In genomic region chr11:100564297-100564696, GRCm38 (mm10) we compare ENCODE assay signal across 15 mouse cellular contexts. TPM values are rescaled to one million over a fixed set of nuclear protein-coding genes. Genes with fewer than 3 reads are reported as not detected.
DNase-seq lines count a peak whose midpoint lies in the region; ATAC-seq lines count a peak whose summit lies in the region.
"Had no signal": no experiment of that assay in that cellular context is flagged by ENCODE, and none has a peak within 500 bp of the region (broad histone marks: within the 10 kb centered on the region; RNA-seq: fewer than 3 reads in every experiment).

No protein-coding gene starts in this region.

- WGBS in forebrain, embryonic 14.5 days: 68% methylated on average over 15 of the region's 15 CpGs
- WGBS in forebrain, embryonic 11.5 days: 84% methylated on average over 15 of the region's 15 CpGs
- 69% methylated on average over 15 of the region's 15 CpGs for WGBS in heart, embryonic 11.5 days (ENCODE audit: insufficient replicate concordance)
- 80% methylated on average over 15 of the region's 15 CpGs for WGBS in neural tube, embryonic 15.5 days

- no peak overlapping the region for H3K4me2 ChIP-seq in forebrain, embryonic 14.5 days (ENCODE audit: low read length)
- H3K4me2 ChIP-seq in forebrain, embryonic 11.5 days (ENCODE audit: low read depth, low read length, severe bottlenecking): no peak overlapping the region
- H3K4me2 ChIP-seq in heart, embryonic 11.5 days: no peak overlapping the region
- no peak overlapping the region for H3K4me2 ChIP-seq in neural tube, embryonic 15.5 days
- H3K4me2 ChIP-seq: hindbrain, embryonic 14.5 days; liver, embryonic 13.5 days; midbrain, embryonic 15.5 days had no signal

- peak; percentile 81 for DNase-seq in forebrain, embryonic 14.5 days (ENCODE audit: low spot score)
- DNase-seq in forebrain, embryonic 11.5 days (ENCODE audit: low spot score): no peak
- DNase-seq in layer of hippocampus, postnatal 36 days: peak; percentile 74 to 78
- DNase-seq in right cerebral cortex, postnatal 36 days (ENCODE audit: low spot score in 2 of 2): peak; percentile 71 to 81
- no peak for DNase-seq in adrenal gland, postnatal 10 days
- DNase-seq: cerebellum, adult 9-10 months; kidney, adult 8-10 months; liver, embryonic 13.5 days; lung, postnatal 36 days had no signal

- H3K36me3 ChIP-seq in forebrain, embryonic 14.5 days (ENCODE audit: control insufficient read depth, insufficient read depth, low read length): no peaks in the 10 kb centered on the region
- no peaks in the 10 kb centered on the region for H3K36me3 ChIP-seq in forebrain, embryonic 11.5 days (ENCODE audit: control insufficient read depth, insufficient read depth, low read length)
- no peaks in the 10 kb centered on the region for H3K36me3 ChIP-seq in heart, embryonic 11.5 days (ENCODE audit: control insufficient read depth, insufficient read depth, low read length)
- H3K36me3 ChIP-seq in neural tube, embryonic 15.5 days: no peaks in the 10 kb centered on the region
- H3K36me3 ChIP-seq: G1E; liver, embryonic 13.5 days; midbrain, embryonic 15.5 days had no signal

- peak; percentile 75; the same call in 1 of the 2 replicates for ATAC-seq in forebrain, embryonic 14.5 days
- no peak for ATAC-seq in forebrain, embryonic 11.5 days (replicated peaks; ENCODE audit: low FRiP score)
- peak; percentile 91 for ATAC-seq in frontal cortex, adult (ENCODE audit: low TSS enrichment)
- ATAC-seq in heart, embryonic 11.5 days (replicated peaks; ENCODE audit: insufficient number of reproducible peaks, low FRiP score, low TSS enrichment): no peak
- no peak for ATAC-seq in neural tube, embryonic 15.5 days (ENCODE audit: low FRiP score)
- ATAC-seq: midbrain, embryonic 15.5 days had no signal

- H3K9ac ChIP-seq in forebrain, embryonic 14.5 days (ENCODE audit: low read length): no peak overlapping the region
- no peak overlapping the region for H3K9ac ChIP-seq in forebrain, embryonic 11.5 days (ENCODE audit: low read length)
- H3K9ac ChIP-seq in heart, embryonic 11.5 days (ENCODE audit: low read depth, low read length): no peak overlapping the region
- no peak overlapping the region for H3K9ac ChIP-seq in neural tube, embryonic 15.5 days (replicated peaks)
- H3K9ac ChIP-seq: hindbrain, embryonic 14.5 days; liver, embryonic 13.5 days; midbrain, embryonic 15.5 days had no signal

- H3K4me3 ChIP-seq in forebrain, embryonic 14.5 days (ENCODE audit: low read depth, low read length): no peak overlapping the region
- no peak overlapping the region for H3K4me3 ChIP-seq in forebrain, embryonic 11.5 days (ENCODE audit: low read depth, low read length)
- no peak overlapping the region for H3K4me3 ChIP-seq in heart, embryonic 11.5 days (ENCODE audit: low read depth, low read length)
- H3K4me3 ChIP-seq in neural tube, embryonic 15.5 days (replicated peaks): no peak overlapping the region
- H3K4me3 ChIP-seq: liver, embryonic 13.5 days; midbrain, embryonic 15.5 days had no signal

- no peaks in the 10 kb centered on the region for H3K9me3 ChIP-seq in forebrain, embryonic 14.5 days (replicated peaks; ENCODE audit: control insufficient read depth, low read length)
- no peaks in the 10 kb centered on the region for H3K9me3 ChIP-seq in forebrain, embryonic 11.5 days (ENCODE audit: control insufficient read depth, low read length)
- H3K9me3 ChIP-seq in heart, embryonic 11.5 days (replicated peaks; ENCODE audit: control insufficient read depth, low read length): no peaks in the 10 kb centered on the region
- no peaks in the 10 kb centered on the region for H3K9me3 ChIP-seq in neural tube, embryonic 15.5 days (replicated peaks)
- H3K9me3 ChIP-seq: G1E; liver, embryonic 13.5 days; midbrain, embryonic 15.5 days had no signal

- H3K27ac ChIP-seq in forebrain, embryonic 14.5 days (ENCODE audit: low read depth, low read length): no peak overlapping the region
- H3K27ac ChIP-seq in forebrain, embryonic 11.5 days (ENCODE audit: low read depth, low read length): no peak overlapping the region
- no peak overlapping the region for H3K27ac ChIP-seq in heart, embryonic 11.5 days (ENCODE audit: low read depth, low read length)
- H3K27ac ChIP-seq in neural tube, embryonic 15.5 days (replicated peaks): no peak overlapping the region
- H3K27ac ChIP-seq: hindbrain, embryonic 14.5 days; liver, embryonic 13.5 days; midbrain, embryonic 15.5 days had no signal

- H3K27me3 ChIP-seq in forebrain, embryonic 14.5 days (replicated peaks; ENCODE audit: control insufficient read depth, insufficient read depth, low read length): no peaks in the 10 kb centered on the region
- no peaks in the 10 kb centered on the region for H3K27me3 ChIP-seq in forebrain, embryonic 11.5 days (ENCODE audit: control insufficient read depth, insufficient read depth, low read length)
- no peaks in the 10 kb centered on the region for H3K27me3 ChIP-seq in heart, embryonic 11.5 days (ENCODE audit: control insufficient read depth, insufficient read depth, low read length)
- H3K27me3 ChIP-seq in neural tube, embryonic 15.5 days (replicated peaks): no peaks in the 10 kb centered on the region
- H3K27me3 ChIP-seq: liver, embryonic 13.5 days; midbrain, embryonic 15.5 days had no signal

- no peaks in the 10 kb centered on the region for H3K4me1 ChIP-seq in forebrain, embryonic 14.5 days (ENCODE audit: control insufficient read depth, insufficient read depth, low read length)
- no peaks in the 10 kb centered on the region for H3K4me1 ChIP-seq in forebrain, embryonic 11.5 days (replicated peaks; ENCODE audit: control insufficient read depth, insufficient read depth, low read length)
- no peaks in the 10 kb centered on the region for H3K4me1 ChIP-seq in heart, embryonic 11.5 days (ENCODE audit: control insufficient read depth, insufficient read depth, low read length)
- H3K4me1 ChIP-seq in neural tube, embryonic 15.5 days: no peaks in the 10 kb centered on the region
- H3K4me1 ChIP-seq: midbrain, embryonic 15.5 days had no signal

RNA-seq across cellular contexts. Expression of gene Cnp, which starts 10.4 kb away (rescaled TPM):
- 22.0 and 25.6 TPM in 2 replicates for polyA plus RNA-seq in forebrain, embryonic 14.5 days (2014; fragmentation: Nextera tagmentation; extraction: Ambion mirVana)
- 18.3 and 20.3 TPM in 2 replicates for polyA plus RNA-seq in forebrain, embryonic 11.5 days (2014; fragmentation: Nextera tagmentation; extraction: Ambion mirVana)
- 100 to 1,000 TPM; 246 to 256 TPM for total RNA-seq in layer of hippocampus, postnatal 36 days (2021)
- 15.7 and 19.0 TPM in 2 replicates for polyA plus RNA-seq in heart, embryonic 11.5 days (2014; fragmentation: Nextera tagmentation; extraction: Ambion mirVana)
- 62.0 and 74.6 TPM in 2 replicates for polyA plus RNA-seq in neural tube, embryonic 15.5 days (2015; fragmentation: Nextera tagmentation; extraction: Ambion mirVana)
- 10 to 100 TPM; 32.9 to 35.7 TPM for total RNA-seq in adrenal gland, postnatal 10 days (2021)

RNA-seq across cellular contexts. Expression of gene Ttc25, which starts 18.9 kb away (rescaled TPM):
- polyA plus RNA-seq in forebrain, embryonic 14.5 days (2014; fragmentation: Nextera tagmentation; extraction: Ambion mirVana): 1.7 and 2.5 TPM in 2 replicates
- polyA plus RNA-seq in forebrain, embryonic 11.5 days (2014; fragmentation: Nextera tagmentation; extraction: Ambion mirVana): 1.3 and 1.9 TPM in 2 replicates
- 1 to 10 TPM in 1 of 2 experiments, under 1 TPM in 1; 0.82 to 1.3 TPM for total RNA-seq in layer of hippocampus, postnatal 36 days (2021)
- polyA plus RNA-seq in heart, embryonic 11.5 days (2014; fragmentation: Nextera tagmentation; extraction: Ambion mirVana): 0.31 and 1.1 TPM in 2 replicates
- polyA plus RNA-seq in neural tube, embryonic 15.5 days (2015; fragmentation: Nextera tagmentation; extraction: Ambion mirVana): 1.2 and 2.1 TPM in 2 replicates
- 1 to 10 TPM; 1.4 to 1.6 TPM for total RNA-seq in adrenal gland, postnatal 10 days (2021)

RNA-seq across cellular contexts. Expression of gene Acly, which starts 36.5 kb away (rescaled TPM):
- polyA plus RNA-seq in forebrain, embryonic 14.5 days (2014; fragmentation: Nextera tagmentation; extraction: Ambion mirVana): 198 and 208 TPM in 2 replicates
- polyA plus RNA-seq in forebrain, embryonic 11.5 days (2014; fragmentation: Nextera tagmentation; extraction: Ambion mirVana): 294 TPM in 2 replicates
- 100 to 1,000 TPM; 103 to 109 TPM for total RNA-seq in layer of hippocampus, postnatal 36 days (2021)
- polyA plus RNA-seq in heart, embryonic 11.5 days (2014; fragmentation: Nextera tagmentation; extraction: Ambion mirVana): 76.6 and 93.9 TPM in 2 replicates
- polyA plus RNA-seq in neural tube, embryonic 15.5 days (2015; fragmentation: Nextera tagmentation; extraction: Ambion mirVana): 213 and 218 TPM in 2 replicates
- 100 to 1,000 TPM; 380 to 552 TPM for total RNA-seq in adrenal gland, postnatal 10 days (2021)

RNA-seq across cellular contexts. Expression of gene Nkiras2, which starts 54.7 kb away (rescaled TPM):
- polyA plus RNA-seq in forebrain, embryonic 14.5 days (2014; fragmentation: Nextera tagmentation; extraction: Ambion mirVana): 111 and 122 TPM in 2 replicates
- 94.5 and 107 TPM in 2 replicates for polyA plus RNA-seq in forebrain, embryonic 11.5 days (2014; fragmentation: Nextera tagmentation; extraction: Ambion mirVana)
- total RNA-seq in layer of hippocampus, postnatal 36 days (2021): 10 to 100 TPM; 12.5 to 15.1 TPM
- 65.4 and 66.9 TPM in 2 replicates for polyA plus RNA-seq in heart, embryonic 11.5 days (2014; fragmentation: Nextera tagmentation; extraction: Ambion mirVana)
- polyA plus RNA-seq in neural tube, embryonic 15.5 days (2015; fragmentation: Nextera tagmentation; extraction: Ambion mirVana): 90.1 and 96.3 TPM in 2 replicates
- 10 to 100 TPM; 44.9 to 54.3 TPM for total RNA-seq in adrenal gland, postnatal 10 days (2021)

RNA-seq across cellular contexts. Expression of gene Dnajc7, which starts 55.7 kb away (rescaled TPM):
- 77.3 and 82.5 TPM in 2 replicates for polyA plus RNA-seq in forebrain, embryonic 14.5 days (2014; fragmentation: Nextera tagmentation; extraction: Ambion mirVana)
- 95.9 and 105 TPM in 2 replicates for polyA plus RNA-seq in forebrain, embryonic 11.5 days (2014; fragmentation: Nextera tagmentation; extraction: Ambion mirVana)
- 100 to 1,000 TPM; 249 to 265 TPM for total RNA-seq in layer of hippocampus, postnatal 36 days (2021)
- polyA plus RNA-seq in heart, embryonic 11.5 days (2014; fragmentation: Nextera tagmentation; extraction: Ambion mirVana): 69.4 and 85.1 TPM in 2 replicates
- polyA plus RNA-seq in neural tube, embryonic 15.5 days (2015; fragmentation: Nextera tagmentation; extraction: Ambion mirVana): 287 and 298 TPM in 2 replicates
- 100 to 1,000 TPM; 212 to 265 TPM for total RNA-seq in adrenal gland, postnatal 10 days (2021)

Comparison
In these comparisons a context has a peak if more than half of its experiments do, and no peak if none do; other contexts are left out.
1. ATAC-seq: peak in forebrain, embryonic 14.5 days (single experiment) and frontal cortex, adult (single experiment); none in forebrain, embryonic 11.5 days (single experiment), heart, embryonic 11.5 days (single experiment) and neural tube, embryonic 15.5 days (single experiment).
2. DNase-seq: peak in forebrain, embryonic 14.5 days (single experiment), layer of hippocampus, postnatal 36 days (2 of 2) and right cerebral cortex, postnatal 36 days (2 of 2); none in forebrain, embryonic 11.5 days (single experiment) and adrenal gland, postnatal 10 days (single experiment).